21 mouse cellular contexts compared by ENCODE assay signal in genomic region chr10:128901409-128901808, GRCm38 (mm10). TPM values are rescaled to one million over a fixed set of nuclear protein-coding genes. Genes with fewer than 3 reads are reported as not detected.
A peak's percentile ranks its signal among the peaks of the same experiment; 100 is the strongest.
DNase-seq lines count a peak whose midpoint lies in the region; ATAC-seq and TF ChIP-seq lines count a peak whose summit lies in the region.
"Had no signal": no experiment of that assay in that cellular context is flagged by ENCODE, and none has a peak within 500 bp of the region (broad histone marks: within the 10 kb centered on the region; RNA-seq: fewer than 3 reads in every experiment).

No protein-coding gene starts in this region.

- TF ChIP-seq CTCF in liver, postnatal 0 days (IDR thresholded peaks at IDR 0.05; ENCODE audit: low read depth): no peak

- no peak overlapping the region for H3K4me2 ChIP-seq in liver, embryonic 12.5 days
- H3K4me2 ChIP-seq in liver, postnatal 0 days (ENCODE audit: low read depth, low read length): no peak overlapping the region
- no peak overlapping the region for H3K4me2 ChIP-seq in midbrain, embryonic 15.5 days
- H3K4me2 ChIP-seq: embryonic facial prominence, embryonic 13.5 days; hindbrain, embryonic 15.5 days; liver, embryonic 15.5 days had no signal

- 46% methylated on average over 1 of the region's 1 CpGs for WGBS in liver, embryonic 12.5 days (ENCODE audit: insufficient replicate concordance)
- 52% methylated on average over 1 of the region's 1 CpGs for WGBS in liver, postnatal 0 days (ENCODE audit: insufficient replicate concordance)
- 72% methylated on average over 1 of the region's 1 CpGs for WGBS in midbrain, embryonic 15.5 days

- peaks cover 16% of the 10 kb centered on the region for H3K27me3 ChIP-seq in liver, embryonic 12.5 days (replicated peaks)
- peaks cover 11% of the 10 kb centered on the region for H3K27me3 ChIP-seq in liver, postnatal 0 days (ENCODE audit: insufficient read depth, low read length)
- H3K27me3 ChIP-seq in midbrain, embryonic 15.5 days (replicated peaks): peaks cover 7% of the 10 kb centered on the region

- peak; percentile 33; the same call in 1 of the 2 replicates for ATAC-seq in liver, embryonic 12.5 days
- ATAC-seq in liver, postnatal 0 days: no peak
- ATAC-seq in common myeloid progenitor, adult 5-6 weeks (replicated peaks; ENCODE audit: low read depth, poor library complexity, severe bottlenecking): peak; percentile 33; the same call in 1 of the 2 replicates
- ATAC-seq in megakaryocyte, adult 5-6 weeks (ENCODE audit: poor library complexity, severe bottlenecking): peak; percentile 41; the same call in 1 of the 2 replicates
- ATAC-seq in midbrain, embryonic 15.5 days (replicated peaks): no peak
- ATAC-seq: forebrain, embryonic 14.5 days; lung, postnatal 0 days had no signal

- peaks cover 12% of the 10 kb centered on the region; the same call in 1 of the 2 replicates for H3K4me1 ChIP-seq in liver, embryonic 12.5 days
- no peaks in the 10 kb centered on the region for H3K4me1 ChIP-seq in liver, postnatal 0 days (ENCODE audit: insufficient read depth)
- no peaks in the 10 kb centered on the region; the same call in 1 of the 2 replicates for H3K4me1 ChIP-seq in midbrain, embryonic 15.5 days
- H3K4me1 ChIP-seq: liver, embryonic 15.5 days had no signal

- no peak overlapping the region for H3K9ac ChIP-seq in liver, embryonic 12.5 days
- H3K9ac ChIP-seq in liver, postnatal 0 days (replicated peaks): no peak overlapping the region
- no peak overlapping the region for H3K9ac ChIP-seq in midbrain, embryonic 15.5 days
- H3K9ac ChIP-seq: embryonic facial prominence, embryonic 13.5 days; hindbrain, embryonic 15.5 days; liver, embryonic 15.5 days had no signal

- no peak for DNase-seq in liver, postnatal 0 days
- no peak for DNase-seq in ovary, adult 18-20 months (ENCODE audit: low spot score)
- no peak for DNase-seq in spleen, adult 18-20 months
- DNase-seq: adrenal gland, postnatal 36 days; cerebellum, adult 18-20 months; cerebellum, postnatal 25 days; embryo, embryonic 11 days; layer of hippocampus, postnatal 36 days; midbrain, embryonic 14.5 days; thymus, adult 18-20 months; thymus, postnatal 4 days had no signal

- no peak for TF ChIP-seq EP300 in liver, postnatal 0 days (IDR thresholded peaks at IDR 0.05; ENCODE audit: low read depth)

- no peaks in the 10 kb centered on the region for H3K36me3 ChIP-seq in liver, embryonic 12.5 days
- no peaks in the 10 kb centered on the region for H3K36me3 ChIP-seq in liver, postnatal 0 days (replicated peaks; ENCODE audit: insufficient read depth, low read length)
- no peaks in the 10 kb centered on the region for H3K36me3 ChIP-seq in midbrain, embryonic 15.5 days (replicated peaks)
- H3K36me3 ChIP-seq: embryonic facial prominence, embryonic 13.5 days; hindbrain, embryonic 15.5 days; liver, embryonic 15.5 days had no signal

- H3K27ac ChIP-seq in liver, embryonic 12.5 days: no peak overlapping the region
- no peak overlapping the region for H3K27ac ChIP-seq in liver, postnatal 0 days (ENCODE audit: low read depth)
- no peak overlapping the region for H3K27ac ChIP-seq in midbrain, embryonic 15.5 days
- H3K27ac ChIP-seq: embryonic facial prominence, embryonic 13.5 days; hindbrain, embryonic 15.5 days; liver, embryonic 15.5 days had no signal

- H3K4me3 ChIP-seq in liver, embryonic 12.5 days: no peak overlapping the region
- H3K4me3 ChIP-seq in liver, postnatal 0 days (ENCODE audit: low read depth, low read length): no peak overlapping the region
- H3K4me3 ChIP-seq in midbrain, embryonic 15.5 days: no peak overlapping the region
- H3K4me3 ChIP-seq: embryonic facial prominence, embryonic 13.5 days; hindbrain, embryonic 15.5 days; liver, embryonic 15.5 days had no signal

- H3K9me3 ChIP-seq in liver, embryonic 12.5 days (replicated peaks): no peaks in the 10 kb centered on the region
- H3K9me3 ChIP-seq in liver, postnatal 0 days (ENCODE audit: low read length): no peaks in the 10 kb centered on the region
- H3K9me3 ChIP-seq in midbrain, embryonic 15.5 days: no peaks in the 10 kb centered on the region
- H3K9me3 ChIP-seq: embryonic facial prominence, embryonic 13.5 days; hindbrain, embryonic 15.5 days; liver, embryonic 15.5 days had no signal

RNA-seq across cellular contexts. Expression of gene Cd63, which starts 0.6 kb away (rescaled TPM):
- 127 and 129 TPM in 2 replicates for polyA plus RNA-seq in liver, embryonic 12.5 days (2016; fragmentation: Nextera tagmentation; extraction: Ambion mirVana)
- polyA plus RNA-seq in liver, postnatal 0 days (2015; fragmentation: Nextera tagmentation; extraction: Ambion mirVana): 271 and 296 TPM in 2 replicates
- total RNA-seq in common myeloid progenitor, adult 5-6 weeks (2017): 38.5 and 39.6 TPM in 2 replicates
- 60.5 and 76.0 TPM in 2 replicates for total RNA-seq in megakaryocyte, adult 5-6 weeks (2015)
- 46.8 and 47.1 TPM in 2 replicates for total RNA-seq in megakaryocyte, adult 5-6 weeks (2017)
- polyA plus RNA-seq in midbrain, embryonic 15.5 days (2015; fragmentation: Nextera tagmentation; extraction: Ambion mirVana): 154 and 184 TPM in 2 replicates

RNA-seq across cellular contexts. Expression of gene Gdf11, which starts 9.9 kb away (rescaled TPM):
- 1.8 and 1.9 TPM in 2 replicates for polyA plus RNA-seq in liver, embryonic 12.5 days (2016; fragmentation: Nextera tagmentation; extraction: Ambion mirVana)
- polyA plus RNA-seq in liver, postnatal 0 days (2015; fragmentation: Nextera tagmentation; extraction: Ambion mirVana): 0.17 and 0.23 TPM in 2 replicates
- 0.39 TPM in 1 of 2 replicates, not detected in the other for total RNA-seq in common myeloid progenitor, adult 5-6 weeks (2017)
- 0.07 and 0.18 TPM in 2 replicates for total RNA-seq in megakaryocyte, adult 5-6 weeks (2015)
- total RNA-seq in megakaryocyte, adult 5-6 weeks (2017): 0.18 and 0.28 TPM in 2 replicates
- 10.3 and 10.9 TPM in 2 replicates for polyA plus RNA-seq in midbrain, embryonic 15.5 days (2015; fragmentation: Nextera tagmentation; extraction: Ambion mirVana)

RNA-seq across cellular contexts. Expression of gene Rdh5, which starts 21.3 kb away (rescaled TPM):
- 8.2 and 9.0 TPM in 2 replicates for polyA plus RNA-seq in liver, embryonic 12.5 days (2016; fragmentation: Nextera tagmentation; extraction: Ambion mirVana)
- 54.5 and 63.1 TPM in 2 replicates for polyA plus RNA-seq in liver, postnatal 0 days (2015; fragmentation: Nextera tagmentation; extraction: Ambion mirVana)
- total RNA-seq in common myeloid progenitor, adult 5-6 weeks (2017): 2.7 and 7.7 TPM in 2 replicates
- 3.4 and 6.0 TPM in 2 replicates for total RNA-seq in megakaryocyte, adult 5-6 weeks (2015)
- total RNA-seq in megakaryocyte, adult 5-6 weeks (2017): 0.94 and 3.6 TPM in 2 replicates
- polyA plus RNA-seq in midbrain, embryonic 15.5 days (2015; fragmentation: Nextera tagmentation; extraction: Ambion mirVana): 12.9 and 15.4 TPM in 2 replicates

RNA-seq across cellular contexts. Expression of gene Bloc1s1, which starts 22.4 kb away (rescaled TPM):
- polyA plus RNA-seq in liver, embryonic 12.5 days (2016; fragmentation: Nextera tagmentation; extraction: Ambion mirVana): 82.5 and 83.0 TPM in 2 replicates
- 128 and 130 TPM in 2 replicates for polyA plus RNA-seq in liver, postnatal 0 days (2015; fragmentation: Nextera tagmentation; extraction: Ambion mirVana)
- total RNA-seq in common myeloid progenitor, adult 5-6 weeks (2017): 95.3 and 109 TPM in 2 replicates
- total RNA-seq in megakaryocyte, adult 5-6 weeks (2015): 190 and 212 TPM in 2 replicates
- 135 and 165 TPM in 2 replicates for total RNA-seq in megakaryocyte, adult 5-6 weeks (2017)
- 259 and 262 TPM in 2 replicates for polyA plus RNA-seq in midbrain, embryonic 15.5 days (2015; fragmentation: Nextera tagmentation; extraction: Ambion mirVana)

RNA-seq across cellular contexts. Expression of gene Itga7, which starts 32.2 kb away (rescaled TPM):
- 0.12 and 0.17 TPM in 2 replicates for polyA plus RNA-seq in liver, embryonic 12.5 days (2016; fragmentation: Nextera tagmentation; extraction: Ambion mirVana)
- 0.66 and 0.70 TPM in 2 replicates for polyA plus RNA-seq in liver, postnatal 0 days (2015; fragmentation: Nextera tagmentation; extraction: Ambion mirVana)
- not detected in 2 replicates for total RNA-seq in common myeloid progenitor, adult 5-6 weeks (2017)
- not detected in 2 replicates for total RNA-seq in megakaryocyte, adult 5-6 weeks (2015)
- total RNA-seq in megakaryocyte, adult 5-6 weeks (2017): not detected in 2 replicates
- 5.1 and 5.5 TPM in 2 replicates for polyA plus RNA-seq in midbrain, embryonic 15.5 days (2015; fragmentation: Nextera tagmentation; extraction: Ambion mirVana)
- total RNA-seq: hematopoietic stem cell, adult 5-6 weeks had no signal

Comparison
In these comparisons a context has a peak if more than half of its experiments do, and no peak if none do; other contexts are left out.
1. ATAC-seq: peak in liver, embryonic 12.5 days (single experiment), common myeloid progenitor, adult 5-6 weeks (single experiment) and megakaryocyte, adult 5-6 weeks (single experiment); none in liver, postnatal 0 days (single experiment) and midbrain, embryonic 15.5 days (single experiment).